Mouse (Mus musculus) neural tube, embryonic 12.5 days (tissue): ENCODE measurements at regions not wholly inside any gene's neighbourhood (a gene's known extent, or its start where the extent isn't known, plus 50 kb on each side); places are given as distances from the start of the nearest gene placed in this dataset.

Source experiments
- ATAC-seq: fragments of 200-750 bp; cut with Nextera tagmentation; 2 replicates; pipeline ENCODE4 v1.8.0; 2017; ENCODE audit warnings: low read depth, mild to moderate bottlenecking, moderate TSS enrichment, moderate library complexity; ENCODE audit not compliant: low FRiP score
- H3K27ac ChIP-seq: fragments of 300-500 bp; sonication (generic); 2 replicates; pipeline ENCODE4 v1.5.1; 2016
- H3K27me3 ChIP-seq: fragments of 300-500 bp; sonication (generic); replicated peaks from 2 replicates; pipeline ENCODE4 v1.6.1; 2016; ENCODE audit warnings: mild to moderate bottlenecking
- H3K36me3 ChIP-seq: fragments of 300-500 bp; sonication (generic); 2 replicates; pipeline ENCODE4 v1.6.1; 2016; ENCODE audit warnings: mild to moderate bottlenecking
- H3K4me1 ChIP-seq: fragments of 300-500 bp; sonication (generic); 2 replicates; pipeline ENCODE4 v1.6.1; 2016
- H3K4me2 ChIP-seq: fragments of 300-500 bp; sonication (generic); replicated peaks from 2 replicates; pipeline ENCODE4 v1.6.1; 2016; ENCODE audit warnings: mild to moderate bottlenecking
- H3K4me3 ChIP-seq: fragments of 300-500 bp; sonication (generic); 2 replicates; pipeline ENCODE4 v1.5.1; 2016
- H3K9ac ChIP-seq: fragments of 300-500 bp; sonication (generic); 2 replicates; pipeline ENCODE4 v1.6.1; 2016; ENCODE audit warnings: mild to moderate bottlenecking
- H3K9me3 ChIP-seq: fragments of 300-500 bp; sonication (generic); 2 replicates; pipeline ENCODE4 v1.6.1; 2016; ENCODE audit warnings: mild to moderate bottlenecking
- WGBS: fragments of 180-500 bp; shearing (Covaris S2); methylation state at CpG from one replicate; pipeline ENCODE4 v1.1.7; 2016; 5-methylcytosine and 5-hydroxymethylcytosine counted together

DNA sequence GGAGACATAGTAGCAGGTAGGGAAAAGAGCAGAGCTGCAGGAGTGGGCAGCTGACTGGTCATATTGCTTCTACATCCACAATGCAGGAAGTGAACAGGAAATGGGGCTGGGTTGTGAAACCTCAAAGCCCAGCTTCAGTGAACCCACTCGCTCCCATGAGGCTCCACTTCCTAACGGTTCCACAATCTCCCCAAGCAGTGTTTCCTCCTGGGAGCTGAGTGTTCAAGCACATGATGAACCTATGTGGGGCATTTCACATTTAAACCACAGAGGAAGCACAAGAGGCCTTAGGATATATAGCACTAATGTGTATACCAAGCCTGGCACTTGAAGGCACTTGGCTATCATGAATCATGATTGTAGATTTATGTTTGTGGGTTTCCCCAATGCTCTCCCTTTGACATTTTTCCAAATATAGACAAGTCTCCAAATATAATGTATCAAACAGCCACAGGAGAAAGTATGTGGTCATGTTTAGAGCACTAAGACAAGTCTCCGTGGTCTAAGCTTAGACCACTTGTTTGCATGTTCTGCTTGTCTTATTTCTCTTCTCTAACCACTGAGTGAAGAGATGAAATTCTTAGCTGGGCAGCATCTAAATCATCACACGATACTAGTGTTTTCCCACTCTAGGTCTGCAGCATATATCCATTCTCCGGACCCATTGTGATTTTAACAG lies 734.5 kb upstream of the Lrrc6 start:
- Histone ChIP-seq H3K4me2 (no peak overlapping the region), H3K4me1 (no peaks in the 10 kb centered on the region), H3K27me3 (no peaks in the 10 kb centered on the region), H3K36me3 (no peaks in the 10 kb centered on the region), H3K27ac (no peak overlapping the region), H3K9me3 (no peaks in the 10 kb centered on the region), H3K9ac (no peak overlapping the region), H3K4me3 (no peak overlapping the region)
- 86% methylated on average over 5 of the region's 5 CpGs for WGBS
- no peak for ATAC-seq

DNA sequence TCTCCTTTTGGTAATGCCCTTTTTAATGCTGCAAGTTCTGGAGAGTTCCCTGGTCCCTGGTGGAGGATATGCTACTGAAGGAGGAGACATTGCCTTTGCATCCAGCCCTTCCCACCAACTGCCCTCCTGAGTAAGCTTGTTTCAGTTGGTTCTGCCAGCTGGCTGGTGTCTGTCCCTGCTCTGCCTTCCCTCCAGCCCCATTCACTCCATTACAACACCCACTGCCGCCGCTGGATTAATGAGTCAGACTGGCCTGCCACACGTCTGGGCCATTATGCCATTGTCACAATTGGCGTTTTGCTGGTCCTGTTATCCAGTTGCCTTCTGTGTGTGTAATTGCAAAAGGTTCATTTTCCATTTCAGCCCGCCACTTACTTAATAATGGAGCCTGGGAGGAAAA lies 728.6 kb upstream of the Lrrc6 start:
- Histone ChIP-seq H3K27me3 (no peaks in the 10 kb centered on the region), H3K9me3 (no peaks in the 10 kb centered on the region), H3K27ac (no peak overlapping the region), H3K36me3 (no peaks in the 10 kb centered on the region), H3K4me2 (no peak overlapping the region), H3K4me1 (no peaks in the 10 kb centered on the region; the same call in 1 of the 2 replicates), H3K4me3 (no peak overlapping the region), H3K9ac (no peak overlapping the region)
- no peak for ATAC-seq
- WGBS, result 65% methylated on average over 5 of the region's 5 CpGs

DNA sequence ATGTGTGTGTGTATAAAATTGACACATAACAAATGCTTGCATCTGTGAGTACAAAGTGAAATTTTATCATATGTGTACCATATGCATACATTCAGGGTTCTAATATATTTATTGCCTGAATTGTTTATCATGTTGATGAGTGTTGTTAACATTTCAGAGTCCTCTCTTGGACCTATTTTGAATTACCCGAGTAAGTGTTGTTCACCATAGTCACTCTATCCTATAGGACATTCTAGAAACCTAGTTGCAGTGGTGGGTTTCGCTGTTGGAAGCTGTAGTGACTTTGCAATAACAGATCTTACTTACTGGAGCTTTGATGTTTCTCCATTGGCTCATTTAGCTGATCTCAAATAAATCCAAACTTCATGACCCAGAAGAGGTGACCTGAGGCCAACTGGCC lies 727.9 kb upstream of the Lrrc6 start:
- no peaks in the 10 kb centered on the region for H3K9me3 ChIP-seq
- no peak overlapping the region for H3K9ac ChIP-seq
- H3K27me3 ChIP-seq, result no peaks in the 10 kb centered on the region
- no peak overlapping the region for H3K4me2 ChIP-seq
- no peaks in the 10 kb centered on the region for H3K36me3 ChIP-seq
- no peak for ATAC-seq
- no peaks in the 10 kb centered on the region; the same call in 1 of the 2 replicates for H3K4me1 ChIP-seq
- H3K27ac ChIP-seq, result no peak overlapping the region
- WGBS, result 94% methylated on average over 2 of the region's 2 CpGs
- H3K4me3 ChIP-seq, result no peak overlapping the region

DNA sequence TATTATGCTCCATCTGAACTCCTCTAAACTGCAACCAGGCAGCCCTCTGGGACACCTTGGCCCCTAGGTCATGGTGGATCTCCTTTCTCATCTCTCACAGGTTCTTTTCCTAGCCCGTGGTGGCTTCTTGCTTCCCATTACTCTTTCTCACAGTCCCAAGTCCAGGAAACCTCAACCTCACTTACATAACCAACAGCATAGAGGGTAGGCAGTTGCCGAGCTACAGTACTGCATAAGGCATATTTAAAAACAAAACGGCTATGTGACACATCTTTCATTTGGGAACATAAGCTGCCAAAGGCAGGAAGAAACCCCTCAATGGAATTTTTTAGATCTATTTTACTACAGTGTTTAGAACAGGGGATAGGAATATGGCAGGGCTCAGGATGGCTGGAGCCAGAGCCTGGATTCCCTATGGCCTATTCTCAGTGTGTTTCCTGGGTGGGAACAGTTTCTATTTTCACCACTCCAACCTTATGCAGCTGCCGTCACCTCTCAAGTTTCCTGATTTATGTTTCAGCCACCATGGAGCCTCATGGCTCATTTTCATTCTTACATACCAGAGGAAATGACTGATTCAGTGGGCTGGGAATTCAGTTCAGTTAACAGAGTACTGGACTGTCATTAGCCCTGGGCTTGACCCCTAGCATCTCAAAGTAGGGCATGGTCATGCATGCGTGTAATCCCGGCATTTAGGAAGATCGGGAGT lies 726.9 kb upstream of the Lrrc6 start:
- no peaks in the 10 kb centered on the region for H3K27me3 ChIP-seq
- no peaks in the 10 kb centered on the region for H3K36me3 ChIP-seq
- ATAC-seq, result no peak
- no peak overlapping the region for H3K27ac ChIP-seq
- H3K9ac ChIP-seq, result no peak overlapping the region
- H3K4me2 ChIP-seq, result no peak overlapping the region
- WGBS, result 68% methylated on average over 7 of the region's 7 CpGs
- H3K4me3 ChIP-seq, result no peak overlapping the region
- no peaks in the 10 kb centered on the region; the same call in 1 of the 2 replicates for H3K4me1 ChIP-seq
- no peaks in the 10 kb centered on the region for H3K9me3 ChIP-seq

DNA sequence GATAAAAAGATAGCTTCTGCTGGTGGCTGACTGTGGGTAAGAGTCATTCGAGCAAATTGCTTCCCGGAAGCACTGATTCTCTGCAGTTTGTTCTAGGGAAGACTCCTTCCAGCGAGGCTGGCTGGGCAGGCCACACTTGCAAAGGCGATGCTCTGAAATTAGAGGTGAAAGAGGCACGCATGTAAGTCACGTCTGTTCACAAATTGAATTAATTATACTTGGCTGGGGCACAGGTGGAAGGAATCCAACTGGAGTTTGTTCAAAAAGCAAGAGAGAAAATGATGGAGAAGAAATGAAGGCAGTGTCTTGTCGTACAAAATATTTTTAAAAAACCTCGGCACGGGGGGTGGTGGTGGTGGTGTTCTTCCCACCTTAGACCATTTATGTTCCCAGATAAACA lies 726.2 kb upstream of the Lrrc6 start:
- no peak overlapping the region for H3K27ac ChIP-seq
- no peaks in the 10 kb centered on the region for H3K27me3 ChIP-seq
- WGBS, result 91% methylated on average over 9 of the region's 9 CpGs
- H3K9me3 ChIP-seq, result no peaks in the 10 kb centered on the region
- ATAC-seq, result no peak
- H3K4me2 ChIP-seq, result no peak overlapping the region
- H3K9ac ChIP-seq, result no peak overlapping the region
- H3K4me1 ChIP-seq, result no peaks in the 10 kb centered on the region; the same call in 1 of the 2 replicates
- H3K36me3 ChIP-seq, result no peaks in the 10 kb centered on the region
- no peak overlapping the region for H3K4me3 ChIP-seq
